Mouse (Mus musculus): ENCODE measurements at regions not wholly inside any gene's neighbourhood (a gene's known extent, or its start where the extent isn't known, plus 50 kb on each side); places are given as distances from the start of the nearest gene placed in this dataset.

DNA sequence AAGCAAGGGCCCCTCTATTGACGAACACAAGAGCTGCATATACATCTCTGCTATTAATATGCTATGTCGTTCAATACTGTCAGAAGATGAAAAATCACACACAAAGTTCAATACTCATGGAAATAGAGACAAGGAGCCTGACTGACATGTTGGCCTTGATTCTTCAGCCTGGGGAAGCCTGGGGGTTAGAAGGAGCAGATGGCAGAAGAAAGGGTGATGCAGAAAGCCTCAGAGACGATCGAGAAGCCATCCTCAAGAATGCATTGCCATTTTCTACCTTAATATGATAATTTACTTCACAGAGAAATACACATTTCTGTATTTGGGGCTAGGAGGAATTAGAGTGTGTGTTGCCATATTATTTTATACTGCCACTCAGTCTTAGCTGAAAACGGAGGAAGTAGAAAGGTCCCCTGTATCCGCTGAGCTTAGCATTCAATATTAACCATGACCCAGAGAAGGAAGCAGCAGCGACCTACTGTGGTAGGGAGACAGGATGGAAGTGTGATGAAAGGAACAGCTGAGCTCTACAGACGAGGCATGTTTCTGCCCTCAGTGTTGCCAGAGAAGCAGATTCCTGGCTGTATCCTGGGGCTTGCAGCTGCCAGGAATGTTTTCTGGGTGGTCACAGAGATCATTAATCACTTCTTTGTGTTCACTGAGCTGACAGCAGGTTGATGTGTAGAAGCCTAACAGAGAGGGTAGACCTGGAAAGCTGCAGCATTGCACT is 105.2 kb downstream of the Lrig3 start:
- DNase-seq = no peak

DNA sequence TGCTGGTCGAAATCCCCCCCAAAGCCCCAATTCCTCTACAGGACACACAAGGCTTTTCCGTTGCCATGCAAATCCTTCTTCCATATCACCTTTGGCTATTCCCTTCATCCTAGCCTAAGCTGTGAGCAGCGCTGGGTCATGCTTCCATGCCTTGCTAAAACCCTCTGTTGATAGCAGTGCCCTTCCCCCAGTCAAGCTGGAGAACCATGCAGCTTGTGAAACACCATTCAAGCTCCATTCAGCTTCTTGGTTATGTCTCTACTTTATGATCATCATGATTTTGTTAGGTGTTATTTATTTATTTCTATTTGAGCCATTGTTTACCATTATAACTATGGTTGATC is 105.7 kb downstream of the Lrig3 start:
- DNase-seq = no peak

GRCm38 (mm10) chr10:126077313-126077966 is 111.5 kb downstream of the Lrig3 start:
- DNase-seq = no peak

GRCm38 (mm10) chr10:126082576-126082975 is 116.6 kb downstream of the Lrig3 start:
- DNase-seq = peak; percentile 35

DNA sequence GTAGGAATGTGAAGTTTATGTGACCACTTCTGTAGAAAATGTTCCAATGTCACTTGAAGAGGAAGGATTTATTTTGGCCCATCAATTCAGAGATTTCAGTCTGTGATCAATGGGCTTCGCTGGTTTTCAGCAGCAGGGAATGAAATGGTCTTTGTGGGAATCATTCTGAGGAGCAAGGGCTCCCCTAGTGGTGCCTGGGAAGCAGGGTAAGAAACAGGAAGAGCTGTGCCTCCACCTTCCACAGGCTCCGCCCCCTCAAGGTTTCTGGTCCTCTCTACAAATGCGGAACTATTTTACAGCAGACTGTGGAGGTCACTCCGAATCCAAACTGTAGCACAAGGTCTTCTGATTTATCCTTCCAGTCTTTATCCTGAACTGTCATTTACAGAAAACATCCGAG is 120.7 kb downstream of the Lrig3 start:
- peak; percentile 12 for DNase-seq

DNA sequence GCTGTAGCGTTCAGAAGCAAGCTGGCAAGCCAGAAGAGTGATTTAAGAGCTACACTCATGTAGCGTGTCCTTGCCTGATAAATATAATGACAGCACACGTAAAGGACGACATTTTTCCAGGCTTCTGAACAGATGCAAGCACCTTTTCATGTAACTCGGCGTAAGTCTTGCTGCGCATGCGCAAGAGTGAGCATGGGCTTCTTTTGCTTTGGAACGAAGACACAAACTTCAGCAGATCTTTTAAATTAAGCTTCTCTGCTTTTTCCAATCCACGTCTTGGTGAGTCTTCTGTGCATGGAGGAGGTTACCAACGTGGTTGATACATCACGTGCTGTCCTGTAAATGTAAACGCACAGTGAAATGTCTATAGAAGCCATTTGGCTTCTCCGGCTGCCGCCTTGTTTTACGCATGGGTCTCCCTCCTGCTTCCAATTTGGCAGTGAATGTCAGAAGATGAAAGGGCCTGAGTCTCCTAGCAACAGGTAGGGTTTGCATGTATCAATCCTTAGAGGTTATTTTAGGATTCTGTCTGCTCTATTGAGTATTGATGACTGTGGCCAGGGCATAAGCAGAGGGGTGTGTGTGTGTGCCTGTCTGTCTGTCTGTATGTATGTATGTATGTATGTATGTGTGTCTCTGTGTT is 128.4 kb downstream of the Lrig3 start:
- DNase-seq = no peak

GRCm38 (mm10) chr10:126097896-126098295 is 131.9 kb downstream of the Lrig3 start:
- DNase-seq = no peak

- no peak for DNase-seq
Measured at GRCm38 (mm10) chr10:126102876-126103275, 136.9 kb downstream of the Lrig3 start.

- DNase-seq = no peak
Measured at GRCm38 (mm10) chr10:126113106-126113505, 147.1 kb downstream of the Lrig3 start.

- no peak for DNase-seq
Measured at GRCm38 (mm10) chr10:126115386-126115785, 149.4 kb downstream of the Lrig3 start.

DNA sequence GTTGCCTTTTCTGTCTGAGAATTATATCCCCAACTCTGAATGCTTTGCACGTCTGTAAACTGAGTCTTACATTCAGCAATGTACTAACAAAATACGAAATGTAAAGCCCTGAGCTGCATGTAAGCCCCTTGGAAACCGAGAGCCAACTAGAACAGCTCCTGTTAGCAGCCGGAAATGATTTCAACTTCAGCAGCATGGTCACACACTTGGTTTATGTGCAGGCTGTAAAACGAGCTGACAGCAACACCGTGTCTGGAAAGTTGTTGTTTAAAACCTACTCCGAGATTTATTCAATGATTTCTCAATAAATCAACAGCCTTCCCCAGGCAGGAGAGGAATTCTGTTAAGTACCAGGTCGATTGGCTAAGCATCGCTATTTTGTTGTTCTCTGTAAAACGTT is 155.7 kb downstream of the Lrig3 start:
- DNase-seq = no peak

GRCm38 (mm10) chr10:126122504-126122903 is 156.5 kb downstream of the Lrig3 start:
- no peak for DNase-seq

- DNase-seq = no peak
Measured at GRCm38 (mm10) chr10:126133188-126133587, 167.2 kb downstream of the Lrig3 start.

GRCm38 (mm10) chr10:126133957-126134356 is 168.0 kb downstream of the Lrig3 start:
- no peak for DNase-seq

DNA sequence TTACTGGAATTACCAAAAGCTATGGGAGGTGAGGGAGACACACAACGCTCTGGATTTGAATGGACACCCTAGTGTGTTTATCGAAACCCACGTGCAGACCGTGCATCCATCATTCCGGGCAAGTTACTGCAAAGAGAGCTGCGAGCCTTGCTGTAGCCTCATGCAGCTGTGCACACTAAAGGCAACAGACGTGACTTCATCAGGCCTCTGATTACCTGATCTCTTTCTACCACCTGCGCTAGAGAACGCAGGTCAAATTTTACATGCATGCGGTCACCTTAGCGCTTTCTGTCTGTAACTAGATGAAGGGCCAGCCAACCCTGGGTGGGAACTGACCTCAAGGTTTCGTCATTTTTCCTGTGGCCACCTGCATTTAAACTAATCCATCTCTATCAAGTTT is 172.6 kb downstream of the Lrig3 start:
- no peak for DNase-seq

- no peak for DNase-seq
Measured at GRCm38 (mm10) chr10:126141586-126141985, 175.6 kb downstream of the Lrig3 start.

DNA sequence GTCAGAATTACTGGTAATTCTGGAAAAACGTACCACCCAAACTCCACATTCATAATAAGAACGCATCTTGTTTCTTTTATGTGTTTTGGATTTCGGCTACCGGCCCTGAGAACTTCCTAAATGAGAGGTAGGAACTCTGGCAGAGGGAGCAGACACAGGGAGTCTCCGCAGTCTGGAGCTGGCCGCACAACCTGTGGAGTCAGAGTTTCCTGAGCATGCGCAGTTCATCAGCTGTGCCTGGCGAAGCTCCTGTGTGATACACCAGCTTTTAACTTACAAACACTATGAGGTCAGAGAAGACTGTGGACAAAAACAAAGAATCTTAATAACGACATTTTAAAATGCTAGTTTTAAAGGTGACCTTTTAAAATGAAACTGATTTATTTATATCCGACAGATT is 177.9 kb downstream of the Lrig3 start:
- peak; percentile 45 for DNase-seq

DNA sequence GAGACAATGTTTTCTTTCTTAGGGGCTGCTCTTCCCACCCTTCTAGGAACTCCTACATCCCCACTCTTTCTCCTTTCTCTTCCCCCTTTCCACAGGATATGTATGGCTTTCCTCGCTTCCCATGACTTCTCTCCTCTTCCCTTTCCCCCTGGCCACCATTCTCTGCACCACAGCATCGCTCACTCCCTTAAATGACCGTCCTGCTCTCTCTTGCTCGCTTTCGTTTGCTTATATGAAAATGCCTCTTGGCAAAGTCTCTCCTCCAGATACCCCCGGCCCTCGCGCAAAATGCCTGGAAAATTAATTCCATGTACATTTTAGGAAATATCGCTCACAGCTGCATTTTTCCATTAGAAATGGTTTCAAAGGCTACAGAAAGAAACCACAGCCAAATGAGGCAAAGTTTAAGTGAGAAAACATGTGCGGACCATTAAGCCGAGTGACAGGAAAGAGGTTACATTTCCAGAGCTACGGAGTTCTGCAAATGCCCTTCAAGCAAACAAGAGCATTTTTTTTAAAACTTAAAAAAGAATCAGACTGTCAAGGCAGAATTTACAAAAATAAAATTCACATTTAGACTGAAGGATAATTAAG is 178.7 kb downstream of the Lrig3 start:
- no peak for DNase-seq

DNA sequence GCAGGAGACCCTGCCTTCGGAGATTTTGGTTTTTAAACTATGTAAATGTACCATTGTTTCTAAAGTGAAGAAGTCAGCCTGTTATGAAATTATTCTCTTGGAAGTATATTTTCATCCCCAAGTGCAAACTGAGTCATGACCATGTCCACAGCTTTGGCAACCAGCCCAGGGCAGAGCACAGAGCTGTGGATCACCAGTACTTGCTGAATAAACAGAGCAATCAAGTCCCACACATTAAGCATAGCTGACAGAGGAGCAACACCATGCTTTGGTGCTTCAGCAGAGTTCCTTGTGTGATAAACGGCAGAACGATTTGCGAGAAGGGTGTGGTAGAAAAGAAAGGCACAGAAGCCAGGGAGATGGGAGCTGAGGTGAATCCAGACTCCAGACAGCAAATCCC is 191.3 kb downstream of the Lrig3 start:
- DNase-seq = peak; percentile 18

GRCm38 (mm10) chr10:126165215-126165614 is 199.2 kb downstream of the Lrig3 start:
- DNase-seq = no peak

DNA sequence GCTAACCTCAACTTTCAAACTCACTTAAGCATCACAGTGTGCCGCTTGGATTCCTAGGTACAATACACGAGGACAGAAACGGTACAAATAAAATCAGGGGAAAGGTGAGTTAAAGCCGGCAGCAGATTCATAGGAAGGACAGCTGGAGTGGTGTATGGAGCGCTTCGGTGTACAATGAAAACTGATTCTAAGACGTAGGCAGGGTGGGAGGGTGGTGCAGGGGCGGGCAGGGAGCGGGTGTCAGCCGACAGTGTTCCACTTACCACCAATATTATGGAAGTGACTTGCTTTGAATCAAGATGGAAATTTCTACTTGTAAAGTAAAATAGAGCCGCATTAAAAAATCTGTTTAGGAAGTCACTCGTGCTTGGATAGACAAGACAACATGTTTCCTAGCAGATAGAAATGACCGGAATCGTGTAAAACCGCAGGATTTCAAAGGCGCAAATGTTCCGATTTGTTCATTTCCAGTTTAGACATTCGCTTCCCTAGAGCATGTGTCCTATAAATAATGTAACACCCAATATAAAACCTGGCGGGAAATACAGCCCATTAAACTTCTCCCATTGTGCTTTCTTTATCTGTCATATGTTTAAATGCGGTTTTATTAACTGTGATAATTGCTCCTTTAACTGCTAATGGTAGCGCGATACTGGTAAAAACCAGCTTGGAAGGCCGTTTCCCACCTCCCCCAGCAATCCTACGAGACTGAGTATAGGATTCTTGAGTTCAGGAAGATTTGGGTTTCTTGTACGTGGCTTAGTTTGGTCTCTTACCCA is 203.3 kb downstream of the Lrig3 start:
- DNase-seq = no peak

GRCm38 (mm10) chr10:126169874-126170163 is 203.9 kb downstream of the Lrig3 start:
- no peak for DNase-seq

DNA sequence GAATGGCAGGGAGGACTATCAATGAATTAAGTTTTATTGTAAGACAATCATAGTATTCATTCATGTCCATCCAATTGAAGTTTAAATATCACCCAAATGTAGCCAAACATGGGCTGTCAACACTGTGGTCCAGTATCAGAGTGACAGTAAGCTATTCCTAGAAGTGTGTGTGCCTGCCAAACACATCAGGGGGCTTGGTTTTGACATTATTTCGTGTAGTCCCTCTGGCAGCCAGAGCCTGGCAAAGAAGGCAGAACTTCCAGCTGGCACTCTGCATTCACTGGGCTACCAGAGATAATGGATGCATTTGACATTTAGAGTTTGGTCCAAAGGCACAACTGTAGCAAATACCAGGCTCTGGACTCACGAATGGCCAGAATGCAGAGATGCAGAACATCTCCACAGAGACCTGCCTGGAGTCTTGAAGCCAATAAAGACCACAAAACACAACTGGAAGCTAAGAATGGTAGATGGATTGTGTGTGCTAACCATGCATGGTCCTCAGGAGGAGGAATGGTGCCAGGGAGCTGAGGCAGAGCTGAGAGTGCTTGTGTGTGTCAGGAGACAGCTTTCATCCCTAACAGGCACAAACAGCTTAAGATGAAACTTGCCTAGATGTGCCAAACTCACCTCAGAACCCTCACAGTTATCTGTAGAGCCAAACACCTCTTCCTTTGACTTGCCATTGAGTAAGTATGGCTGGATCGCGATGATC is 210.9 kb downstream of the Lrig3 start:
- no peak for DNase-seq

Data from kidney, postnatal 10 days (tissue).